Mouse (Mus musculus): ENCODE measurements around the gene Cyp2j6. TPM values are rescaled to one million over a fixed set of nuclear protein-coding genes. Genes with fewer than 3 reads are reported as not detected.
"Not testable (repeated sequence)": the region's sequence is repeated elsewhere in the genome, so short reads cannot be mapped to it uniquely, and the experiment has no call there.

The Cyp2j6 gene
- 1 to 10 TPM; 6.5 to 7.6 TPM for total RNA-seq (2021)
- long read RNA-seq, experiment 1, transcript Cyp2j6-201 (9 exons, 3,605 nt): major isoform, 5 of 6 reads
- long read RNA-seq, experiment 1, partial matches to known transcripts: 0 of 6 reads
- long read RNA-seq, experiment 1, other reads (novel, unspliced or antisense): 1 of 6 reads
- long read RNA-seq, experiment 2, transcript Cyp2j6-201 (9 exons, 3,605 nt): major isoform, 15 of 15 reads
- long read RNA-seq, experiment 2, partial matches to known transcripts: 0 of 15 reads
- long read RNA-seq, experiment 2, other reads (novel, unspliced or antisense): 0 of 15 reads

GRCm38 (mm10) chr4:96553133-96553819 lies at the start of gene Cyp2j6:
Cyp2j6 (minus strand) TSS chr4:96553661.
- peak in 1 of 2 experiments; percentile 15 for DNase-seq (ENCODE audit: low spot score in 2 of 2)

GRCm38 (mm10) chr4:96591791-96592150 lies 38.3 kb upstream of the Cyp2j6 start:
- DNase-seq (ENCODE audit: low spot score in 2 of 2): no peak

- no peak for DNase-seq (ENCODE audit: low spot score in 2 of 2)
These were observed 37.7 kb upstream of the Cyp2j6 start, which contains the start of gene Cyp2j9 for GRCm38 (mm10) chr4:96590911-96591790. Cyp2j9 (minus strand) TSS chr4:96591578.

GRCm38 (mm10) chr4:96581425-96582088 lies 28.1 kb upstream of the Cyp2j6 start:
- no peak for DNase-seq (ENCODE audit: low spot score in 2 of 2)

GRCm38 (mm10) chr4:96580351-96580750 lies 26.9 kb upstream of the Cyp2j6 start:
- DNase-seq (ENCODE audit: low spot score in 2 of 2): not testable (repeated sequence)

GRCm38 (mm10) chr4:96569442-96569841 lies 16.0 kb upstream of the Cyp2j6 start:
- DNase-seq (ENCODE audit: low spot score in 2 of 2): no peak

GRCm38 (mm10) chr4:96567988-96568387 lies 14.5 kb upstream of the Cyp2j6 start:
- DNase-seq (ENCODE audit: low spot score in 2 of 2): no peak

- no peak for DNase-seq (ENCODE audit: low spot score in 2 of 2)
These were observed 12.3 kb upstream of the Cyp2j6 start for GRCm38 (mm10) chr4:96565808-96566207.

GRCm38 (mm10) chr4:96560464-96560863 lies 7.0 kb upstream of the Cyp2j6 start:
- no peak for DNase-seq (ENCODE audit: low spot score in 2 of 2)

- DNase-seq (ENCODE audit: low spot score in 2 of 2): no peak
These were observed 6.3 kb upstream of the Cyp2j6 start for GRCm38 (mm10) chr4:96559781-96560180.

GRCm38 (mm10) chr4:96551619-96552018 lies 1.8 kb downstream of the Cyp2j6 start:
- no peak for DNase-seq (ENCODE audit: low spot score in 2 of 2)

- no peak for DNase-seq (ENCODE audit: low spot score in 2 of 2)
These were observed 7.5 kb downstream of the Cyp2j6 start for GRCm38 (mm10) chr4:96545976-96546375.

- DNase-seq (ENCODE audit: low spot score in 2 of 2): no peak
These were observed 27.7 kb downstream of the Cyp2j6 start for GRCm38 (mm10) chr4:96525772-96526171.

GRCm38 (mm10) chr4:96522256-96522655 lies 31.2 kb downstream of the Cyp2j6 start:
- no peak for DNase-seq (ENCODE audit: low spot score in 2 of 2)

GRCm38 (mm10) chr4:96510083-96510482 lies 43.4 kb downstream of the Cyp2j6 start:
- DNase-seq (ENCODE audit: low spot score in 2 of 2): no peak

- no peak for DNase-seq (ENCODE audit: low spot score in 2 of 2)
These were observed 46.2 kb downstream of the Cyp2j6 start, which contains the start of gene Cyp2j8 for GRCm38 (mm10) chr4:96507286-96507685. Cyp2j8 (minus strand) TSS chr4:96507386.

Other genes with a start within 250 kb of the Cyp2j6 start
- 1 to 10 TPM in 1 of 2 experiments, not detected in 1; 1.6 TPM for gene Cyp2j11, start 205.0 kb downstream of the Cyp2j6 start, total RNA-seq (2021)
- not detected for gene Cyp2j8, start 46.3 kb downstream of the Cyp2j6 start, total RNA-seq (2021)
- gene Cyp2j9, start 37.9 kb upstream of the Cyp2j6 start, total RNA-seq (2021): 1 to 10 TPM; 2.6 to 3.1 TPM
- 1 to 10 TPM; 4.0 to 9.7 TPM for gene Cyp2j5, start 110.5 kb upstream of the Cyp2j6 start, total RNA-seq (2021)
- gene Gm12695, start 231.5 kb upstream of the Cyp2j6 start, total RNA-seq (2021): not detected

Data from adrenal gland, postnatal 4 days (tissue).